Mouse (Mus musculus): ENCODE measurements around the gene Hist1h3d. TPM values are rescaled to one million over a fixed set of nuclear protein-coding genes. Genes with fewer than 3 reads are reported as not detected.
A peak's percentile ranks its signal among the peaks of the same experiment; 100 is the strongest.
"Not testable (repeated sequence)": the region's sequence is repeated elsewhere in the genome, so short reads cannot be mapped to it uniquely, and the experiment has no call there.

Hist1h3d gene
- polyA plus RNA-seq, 1 experiment from 2014 or later, result 2.3 TPM

- TF ChIP-seq CTCF (IDR thresholded peaks at IDR 0.05; ENCODE audit: low read depth), result no peak
- Histone ChIP-seq H3K4me1 (replicated peaks; ENCODE audit: control insufficient read depth, insufficient read depth, low read length) (no peaks in the 10 kb centered on the region; the same call in 1 of the 2 replicates), H3K27me3 (replicated peaks; ENCODE audit: control insufficient read depth, insufficient read depth, low read length) (no peaks in the 10 kb centered on the region), H3K4me2 (replicated peaks; ENCODE audit: low read depth) (peak within 1 kb of the TSS; percentile 78), H3K9ac (ENCODE audit: low read depth, low read length) (peak within 1 kb of the TSS; percentile 40), H3K9me3 (ENCODE audit: control insufficient read depth) (no peaks in the 10 kb centered on the region), H3K27ac (ENCODE audit: low read depth, low read length) (peak within 1 kb of the TSS; percentile 73), H3K36me3 (ENCODE audit: control insufficient read depth, insufficient read depth) (no peaks in the 10 kb centered on the region), H3K4me3 (ENCODE audit: low read depth, low read length) (peak within 1 kb of the TSS; percentile 36)
- peak; percentile 91 for ATAC-seq
- 1% methylated on average over 22 of the region's 45 CpGs for WGBS
Observed at GRCm38 (mm10) chr13:23543965-23544786, 31.4 kb upstream of the Hist1h3d start, which contains the start of gene Hist1h3f. TSS of gene Hist1h3f (plus strand) at chr13:23544052.

- not testable (repeated sequence) for H3K27me3 ChIP-seq (replicated peaks; ENCODE audit: control insufficient read depth, insufficient read depth, low read length); H3K36me3 ChIP-seq (ENCODE audit: control insufficient read depth, insufficient read depth); H3K27ac ChIP-seq (ENCODE audit: low read depth, low read length); ATAC-seq; H3K4me1 ChIP-seq (replicated peaks; ENCODE audit: control insufficient read depth, insufficient read depth, low read length); H3K9me3 ChIP-seq (ENCODE audit: control insufficient read depth); H3K9ac ChIP-seq (ENCODE audit: low read depth, low read length)
- WGBS, result under 1% methylated on average over 11 of the region's 14 CpGs
- H3K4me2 ChIP-seq (replicated peaks; ENCODE audit: low read depth), result peak overlapping the region; percentile 78
- H3K4me3 ChIP-seq (ENCODE audit: low read depth, low read length), result peak overlapping the region; percentile 36
Observed at GRCm38 (mm10) chr13:23544787-23545120, 30.8 kb upstream of the Hist1h3d start.

- 71% methylated on average over 5 of the region's 5 CpGs for WGBS
Observed at GRCm38 (mm10) chr13:23546694-23547093, 28.9 kb upstream of the Hist1h3d start.

GRCm38 (mm10) chr13:23550761-23551145 lies 24.8 kb upstream of the Hist1h3d start:
- Histone ChIP-seq H3K9me3 (ENCODE audit: control insufficient read depth) (no peaks in the 10 kb centered on the region), H3K27me3 (replicated peaks; ENCODE audit: control insufficient read depth, insufficient read depth, low read length) (no peaks in the 10 kb centered on the region), H3K27ac (ENCODE audit: low read depth, low read length) (peak overlapping the region; percentile 76), H3K4me3 (ENCODE audit: low read depth, low read length) (peak overlapping the region; percentile 38), H3K4me1 (replicated peaks; ENCODE audit: control insufficient read depth, insufficient read depth, low read length) (no peaks in the 10 kb centered on the region), H3K36me3 (ENCODE audit: control insufficient read depth, insufficient read depth) (no peaks in the 10 kb centered on the region), H3K9ac (ENCODE audit: low read depth, low read length) (peak overlapping the region; percentile 12; the same call in 1 of the 2 replicates), H3K4me2 (replicated peaks; ENCODE audit: low read depth) (peak overlapping the region; percentile 64)
- 3% methylated on average over 3 of the region's 3 CpGs for WGBS
- no peak for ATAC-seq
- TF ChIP-seq CTCF (IDR thresholded peaks at IDR 0.05; ENCODE audit: low read depth), result no peak

More at GRCm38 (mm10) chr13:23546694-23547093, 28.9 kb upstream of the Hist1h3d start:
- no peaks in the 10 kb centered on the region for H3K9me3 ChIP-seq (ENCODE audit: control insufficient read depth)
- no peaks in the 10 kb centered on the region for H3K36me3 ChIP-seq (ENCODE audit: control insufficient read depth, insufficient read depth)
- H3K4me2 ChIP-seq (replicated peaks; ENCODE audit: low read depth), result no peak overlapping the region
- no peak for TF ChIP-seq CTCF (IDR thresholded peaks at IDR 0.05; ENCODE audit: low read depth)
- H3K27ac ChIP-seq (ENCODE audit: low read depth, low read length), result no peak overlapping the region
- no peaks in the 10 kb centered on the region for H3K27me3 ChIP-seq (replicated peaks; ENCODE audit: control insufficient read depth, insufficient read depth, low read length)
- no peak overlapping the region for H3K9ac ChIP-seq (ENCODE audit: low read depth, low read length)
- no peaks in the 10 kb centered on the region; the same call in 1 of the 2 replicates for H3K4me1 ChIP-seq (replicated peaks; ENCODE audit: control insufficient read depth, insufficient read depth, low read length)
- no peak for ATAC-seq
- H3K4me3 ChIP-seq (ENCODE audit: low read depth, low read length), result no peak overlapping the region

- Histone ChIP-seq H3K27ac (ENCODE audit: low read depth, low read length) (peak within 1 kb of the TSS; percentile 76), H3K4me2 (replicated peaks; ENCODE audit: low read depth) (peak within 1 kb of the TSS; percentile 64), H3K4me3 (ENCODE audit: low read depth, low read length) (peak within 1 kb of the TSS; percentile 38), H3K9ac (ENCODE audit: low read depth, low read length) (peak within 1 kb of the TSS; percentile 12; the same call in 1 of the 2 replicates)
- TF ChIP-seq CTCF (IDR thresholded peaks at IDR 0.05; ENCODE audit: low read depth), result peak; percentile 72
- peak; percentile 69 for ATAC-seq
- not testable (repeated sequence) for H3K27me3 ChIP-seq (replicated peaks; ENCODE audit: control insufficient read depth, insufficient read depth, low read length); H3K36me3 ChIP-seq (ENCODE audit: control insufficient read depth, insufficient read depth); H3K9me3 ChIP-seq (ENCODE audit: control insufficient read depth); H3K4me1 ChIP-seq (replicated peaks; ENCODE audit: control insufficient read depth, insufficient read depth, low read length)
- under 1% methylated on average over 47 of the region's 47 CpGs for WGBS
Observed at GRCm38 (mm10) chr13:23551146-23551834, 24.3 kb upstream of the Hist1h3d start, which contains the start of gene Hist1h4f. TSS of gene Hist1h4f (minus strand) at chr13:23551648.
